Comparison of ENCODE assay signal across 27 mouse cellular contexts in the genomic region with DNA sequence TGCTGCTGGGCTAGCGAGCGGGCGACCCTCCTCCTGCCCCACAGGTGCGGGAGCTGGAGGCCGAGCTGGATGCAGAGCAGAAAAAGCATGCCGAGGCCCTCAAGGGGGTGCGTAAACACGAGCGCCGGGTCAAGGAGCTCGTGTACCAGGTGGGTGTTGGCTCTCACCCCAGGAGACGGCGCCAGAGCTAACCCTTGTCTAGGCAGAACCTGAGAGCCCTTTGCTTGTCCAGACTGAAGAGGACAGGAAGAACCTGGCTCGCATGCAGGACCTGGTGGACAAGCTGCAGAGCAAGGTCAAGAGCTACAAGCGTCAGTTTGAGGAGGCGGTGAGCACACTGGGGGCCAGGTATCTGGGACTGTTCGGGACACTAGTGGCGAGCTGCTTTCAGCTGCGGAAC. TPM values are rescaled to one million over a fixed set of nuclear protein-coding genes. Genes with fewer than 3 reads are reported as not detected.
DNase-seq lines count a peak whose midpoint lies in the region; ATAC-seq and TF ChIP-seq lines count a peak whose summit lies in the region.
"Had no signal": no experiment of that assay in that cellular context is flagged by ENCODE, and none has a peak within 500 bp of the region (broad histone marks: within the 10 kb centered on the region; RNA-seq: fewer than 3 reads in every experiment).

No protein-coding gene starts in this region.

- H3K27ac ChIP-seq in hindbrain, embryonic 10.5 days: no peak overlapping the region
- H3K27ac ChIP-seq in hindbrain, embryonic 16.5 days (ENCODE audit: low read depth, low read length): no peak overlapping the region
- H3K27ac ChIP-seq in lung, postnatal 0 days (ENCODE audit: low read length): no peak overlapping the region
- H3K27ac ChIP-seq: embryonic facial prominence, embryonic 12.5 days; forebrain, embryonic 10.5 days; forebrain, embryonic 15.5 days; gastrocnemius, adult 2 months; hindbrain, embryonic 12.5 days; layer of hippocampus, adult 2 months; liver, embryonic 12.5 days; midbrain, embryonic 12.5 days had no signal

- TF ChIP-seq EP300 in lung, postnatal 0 days (IDR thresholded peaks at IDR 0.05): peak; percentile 48; the same call in 1 of the 2 replicates

- peaks cover 71% of the 10 kb centered on the region for H3K27me3 ChIP-seq in hindbrain, embryonic 10.5 days (ENCODE audit: insufficient read depth, poor library complexity, severe bottlenecking)
- H3K27me3 ChIP-seq in hindbrain, embryonic 16.5 days (replicated peaks; ENCODE audit: control insufficient read depth, insufficient read depth, low read length): peaks cover 25% of the 10 kb centered on the region
- H3K27me3 ChIP-seq in lung, postnatal 0 days (replicated peaks; ENCODE audit: insufficient read depth, low read length): peaks cover 11% of the 10 kb centered on the region; the same call in 1 of the 2 replicates
- H3K27me3 ChIP-seq: Patski had no signal

- H3K9me3 ChIP-seq in hindbrain, embryonic 10.5 days: no peaks in the 10 kb centered on the region
- H3K9me3 ChIP-seq in hindbrain, embryonic 16.5 days (ENCODE audit: control insufficient read depth, low read length): no peaks in the 10 kb centered on the region
- H3K9me3 ChIP-seq in lung, postnatal 0 days (ENCODE audit: low read length): no peaks in the 10 kb centered on the region
- H3K9me3 ChIP-seq: embryonic facial prominence, embryonic 12.5 days; forebrain, embryonic 10.5 days; forebrain, embryonic 15.5 days; hindbrain, embryonic 12.5 days; liver, embryonic 12.5 days; midbrain, embryonic 12.5 days had no signal

- no peak for DNase-seq in hindbrain, embryonic 10.5 days (ENCODE audit: low spot score)
- peak; percentile 56 for DNase-seq in ZHBTc4 (ENCODE audit: low read depth, low spot score)
- DNase-seq in lung, postnatal 0 days (ENCODE audit: low spot score): peak; percentile 82
- peak; percentile 45 to 81 for DNase-seq in lung, postnatal 4 days
- DNase-seq in kidney, adult 18-20 months: no peak
- no peak for DNase-seq in frontal cortex, postnatal 25 days (ENCODE audit: low spot score in 2 of 2)
- DNase-seq: adrenal gland, postnatal 14 days; B cell, adult 2 months; embryo, embryonic 11 days; gastrocnemius, adult 2 months; gastrocnemius, postnatal 36 days; kidney, postnatal 36 days; left cerebral cortex, postnatal 4 days; lung, embryonic 14.5 days; right cerebral cortex, postnatal 14 days had no signal

- peak; percentile 17 for TF ChIP-seq CTCF in lung, postnatal 0 days (IDR thresholded peaks at IDR 0.05)

- peaks cover 48% of the 10 kb centered on the region for H3K4me1 ChIP-seq in hindbrain, embryonic 10.5 days (replicated peaks)
- H3K4me1 ChIP-seq in hindbrain, embryonic 16.5 days (ENCODE audit: control insufficient read depth, insufficient read depth, low read depth, low read length): peaks cover 21% of the 10 kb centered on the region
- H3K4me1 ChIP-seq in lung, postnatal 0 days (ENCODE audit: insufficient read depth, low read depth, low read length): peaks cover 8% of the 10 kb centered on the region

- 61% methylated on average over 19 of the region's 19 CpGs for WGBS in hindbrain, embryonic 10.5 days
- WGBS in hindbrain, embryonic 16.5 days: 67% methylated on average over 19 of the region's 19 CpGs
- WGBS in lung, postnatal 0 days: 42% methylated on average over 19 of the region's 19 CpGs

- H3K4me3 ChIP-seq in hindbrain, embryonic 10.5 days: peak overlapping the region; percentile 1; the same call in 1 of the 2 replicates
- no peak overlapping the region for H3K4me3 ChIP-seq in hindbrain, embryonic 16.5 days (ENCODE audit: low read length)
- H3K4me3 ChIP-seq in lung, postnatal 0 days (ENCODE audit: low read depth, low read length): no peak overlapping the region
- H3K4me3 ChIP-seq: embryonic facial prominence, embryonic 12.5 days; forebrain, embryonic 10.5 days; forebrain, embryonic 15.5 days; gastrocnemius, adult 2 months; hindbrain, embryonic 12.5 days; layer of hippocampus, adult 2 months; liver, embryonic 12.5 days; midbrain, embryonic 12.5 days had no signal

- no peak overlapping the region for H3K4me2 ChIP-seq in hindbrain, embryonic 16.5 days (ENCODE audit: low read length)
- H3K4me2 ChIP-seq in lung, postnatal 0 days (replicated peaks; ENCODE audit: low read depth, low read length): no peak overlapping the region; the same call in 1 of the 2 replicates
- H3K4me2 ChIP-seq: embryonic facial prominence, embryonic 12.5 days; forebrain, embryonic 15.5 days; hindbrain, embryonic 12.5 days; liver, embryonic 12.5 days; lung, embryonic 14.5 days; midbrain, embryonic 12.5 days had no signal

- peaks cover 73% of the 10 kb centered on the region for H3K36me3 ChIP-seq in hindbrain, embryonic 10.5 days
- H3K36me3 ChIP-seq in hindbrain, embryonic 16.5 days (ENCODE audit: control insufficient read depth, insufficient read depth, low read length): peaks cover 44% of the 10 kb centered on the region
- peaks cover 16% of the 10 kb centered on the region; the same call in 1 of the 2 replicates for H3K36me3 ChIP-seq in lung, postnatal 0 days (ENCODE audit: insufficient read depth, low read length)

- H3K9ac ChIP-seq in hindbrain, embryonic 16.5 days (ENCODE audit: low read depth, low read length): no peak overlapping the region
- no peak overlapping the region for H3K9ac ChIP-seq in lung, postnatal 0 days (replicated peaks; ENCODE audit: low read depth)
- H3K9ac ChIP-seq: embryonic facial prominence, embryonic 12.5 days; forebrain, embryonic 15.5 days; hindbrain, embryonic 12.5 days; liver, embryonic 12.5 days; lung, embryonic 14.5 days; midbrain, embryonic 12.5 days had no signal

- no peak for ATAC-seq in hindbrain, embryonic 16.5 days
- peak; percentile 90 for ATAC-seq in lung, postnatal 0 days
- ATAC-seq in erythroblast, adult 5-6 weeks (replicated peaks; ENCODE audit: low FRiP score, poor library complexity, severe bottlenecking): no peak
- ATAC-seq: forebrain, embryonic 15.5 days; intestine, postnatal 0 days; liver, embryonic 12.5 days; Patski had no signal

RNA-seq across cellular contexts. Expression of gene Myh7b, which starts 22.1 kb away (rescaled TPM):
- polyA plus RNA-seq in hindbrain, embryonic 10.5 days (2016; fragmentation: Nextera tagmentation; extraction: Ambion mirVana): 0.49 and 0.69 TPM in 2 replicates
- 0.77 and 1.7 TPM in 2 replicates for polyA plus RNA-seq in hindbrain, embryonic 16.5 days (2015; fragmentation: Nextera tagmentation; extraction: Ambion mirVana)
- polyA plus RNA-seq in lung, postnatal 0 days (2015; fragmentation: Nextera tagmentation; extraction: Ambion mirVana): 0.38 and 0.54 TPM in 2 replicates
- total RNA-seq in erythroblast, adult 5-6 weeks (2015; ENCODE audit: low replicate concordance): not detected in 2 replicates
- 0.14 TPM in 1 of 2 replicates, not detected in the other for total RNA-seq in erythroblast, adult 5-6 weeks (2017; ENCODE audit: low replicate concordance)
- total RNA-seq: megakaryocyte, adult 5-6 weeks had no signal

RNA-seq across cellular contexts. Expression of gene Gss, which starts 40.5 kb away (rescaled TPM):
- polyA plus RNA-seq in hindbrain, embryonic 10.5 days (2016; fragmentation: Nextera tagmentation; extraction: Ambion mirVana): 19.9 and 20.6 TPM in 2 replicates
- polyA plus RNA-seq in hindbrain, embryonic 16.5 days (2015; fragmentation: Nextera tagmentation; extraction: Ambion mirVana): 15.7 and 17.5 TPM in 2 replicates
- 37.1 and 39.4 TPM in 2 replicates for polyA plus RNA-seq in lung, postnatal 0 days (2015; fragmentation: Nextera tagmentation; extraction: Ambion mirVana)
- 6.5 and 7.1 TPM in 2 replicates for total RNA-seq in erythroblast, adult 5-6 weeks (2015; ENCODE audit: low replicate concordance)
- total RNA-seq in erythroblast, adult 5-6 weeks (2017; ENCODE audit: low replicate concordance): 3.6 and 8.5 TPM in 2 replicates

RNA-seq across cellular contexts. Expression of gene Trpc4ap, which starts 59.1 kb away (rescaled TPM):
- polyA plus RNA-seq in hindbrain, embryonic 10.5 days (2016; fragmentation: Nextera tagmentation; extraction: Ambion mirVana): 133 and 160 TPM in 2 replicates
- 155 and 168 TPM in 2 replicates for polyA plus RNA-seq in hindbrain, embryonic 16.5 days (2015; fragmentation: Nextera tagmentation; extraction: Ambion mirVana)
- polyA plus RNA-seq in lung, postnatal 0 days (2015; fragmentation: Nextera tagmentation; extraction: Ambion mirVana): 83.5 and 86.0 TPM in 2 replicates
- 41.2 and 41.7 TPM in 2 replicates for total RNA-seq in erythroblast, adult 5-6 weeks (2015; ENCODE audit: low replicate concordance)
- total RNA-seq in erythroblast, adult 5-6 weeks (2017; ENCODE audit: low replicate concordance): 42.1 and 59.8 TPM in 2 replicates

Comparison
In these comparisons a context has a peak if more than half of its experiments do, and no peak if none do; other contexts are left out.
1. DNase-seq: peak in ZHBTc4 (single experiment), lung, postnatal 0 days (single experiment) and lung, postnatal 4 days (2 of 2); none in hindbrain, embryonic 10.5 days (single experiment), kidney, adult 18-20 months (single experiment) and frontal cortex, postnatal 25 days (0 of 2).